Mouse (Mus musculus): ENCODE data around the gene Egln1.

GRCm38 (mm10) chr8:124905482-124905881, 43.6 kb downstream of the Egln1 start:
- TF ChIP-seq CTCF (conservative IDR thresholded peaks at IDR 0.05; ENCODE audit: low read length) (no peak), NANOG (IDR thresholded peaks at IDR 0.05; ENCODE audit: borderline replicate concordance, low read length) (no peak), POU5F1 (IDR thresholded peaks at IDR 0.05; ENCODE audit: borderline replicate concordance, low read length) (no peak)

All from E14TG2a.4 (cell line).